Mouse (Mus musculus) C2C12 (cell line): ENCODE measurements around the gene Ccdc134. TPM values are rescaled to one million over a fixed set of nuclear protein-coding genes. Genes with fewer than 3 reads are reported as not detected.

ENCODE experiments used
- H3K27me3 ChIP-seq: one replicate; pipeline ENCODE4 v1.6.1; 2011; ENCODE audit not compliant: control insufficient read depth, insufficient read depth, insufficient read length
- H3K36me3 ChIP-seq: one replicate; pipeline ENCODE4 v1.6.1; 2011; ENCODE audit not compliant: control insufficient read depth, insufficient read depth
- H3K4me3 ChIP-seq: one replicate; pipeline ENCODE4 v1.5.1; 2011; ENCODE audit warnings: mild to moderate bottlenecking, control low read depth; ENCODE audit not compliant: poor library complexity, insufficient read depth, severe bottlenecking
- H3K79me2 ChIP-seq: one replicate; pipeline ENCODE4 v1.6.1; 2011; ENCODE audit not compliant: control insufficient read depth, insufficient read depth
- H3K79me3 ChIP-seq: one replicate; pipeline ENCODE4 v1.6.1; 2011; ENCODE audit warnings: low read depth, control low read depth
- H3ac ChIP-seq: one replicate; pipeline ENCODE3; 2011; ENCODE audit warnings: low read depth; ENCODE audit not compliant: control insufficient read depth, insufficient read length
- CEBPB ChIP-seq: IDR thresholded peaks from one replicate; pipeline ENCODE4 v1.6.1; 2011; ENCODE audit warnings: low read depth, mild to moderate bottlenecking, control low read depth, moderate library complexity
- CTCF ChIP-seq: IDR thresholded peaks from one replicate; pipeline ENCODE4 v1.5.1; 2011; ENCODE audit not compliant: control insufficient read depth, insufficient read depth, insufficient read length
- FOSL1 ChIP-seq: IDR thresholded peaks from one replicate; pipeline ENCODE4 v1.8.0; 2011; ENCODE audit warnings: mild to moderate bottlenecking, low read length; ENCODE audit not compliant: poor library complexity, insufficient read depth, severe bottlenecking
- MAX ChIP-seq: IDR thresholded peaks from one replicate; pipeline ENCODE4 v1.6.1; 2011; ENCODE audit warnings: mild to moderate bottlenecking, control low read depth
- MYOD1 ChIP-seq: IDR thresholded peaks from one replicate; pipeline ENCODE4 v1.6.1; 2011; ENCODE audit warnings: low read depth; ENCODE audit not compliant: control insufficient read depth, insufficient read length
- MYOG ChIP-seq: IDR thresholded peaks from one replicate; pipeline ENCODE4 v1.6.1; 2011; ENCODE audit not compliant: control insufficient read depth, insufficient read length; ENCODE audit errors: extremely low read depth
- USF1 ChIP-seq: IDR thresholded peaks from one replicate; pipeline ENCODE4 v1.6.1; 2011; ENCODE audit warnings: low read depth, mild to moderate bottlenecking, control low read depth, moderate library complexity
- long read RNA-seq, 2 experiments: library from polyadenylated mRNA; unstranded; transcript quantifications; one replicate each; pipeline ENCODE4 v2.0.0; 2019 to 2020
- polyA plus RNA-seq: library from polyadenylated mRNA; unstranded; fragments of >200 nt; fragmentation: generic; extraction: Trizol; gene quantifications from one replicate; pipeline ENCODE4 v1.2.1, GENCODE M21; 2012; ENCODE audit warnings: missing spikeins

Ccdc134 gene
- polyA plus RNA-seq: 20.2 TPM
- long read RNA-seq, experiment 1, transcript Ccdc134-201 (7 exons, 2,046 nt): major isoform, 15 of 22 reads
- long read RNA-seq, experiment 1, partial matches to known transcripts: 0 of 22 reads
- long read RNA-seq, experiment 1, other reads (novel, unspliced or antisense): 7 of 22 reads
- long read RNA-seq, experiment 2, full-length matches to known transcripts: 121 of 132 reads
- long read RNA-seq, experiment 2, partial matches to known transcripts: 2 of 132 reads
- long read RNA-seq, experiment 2, other reads (novel, unspliced or antisense): 9 of 132 reads

DNA sequence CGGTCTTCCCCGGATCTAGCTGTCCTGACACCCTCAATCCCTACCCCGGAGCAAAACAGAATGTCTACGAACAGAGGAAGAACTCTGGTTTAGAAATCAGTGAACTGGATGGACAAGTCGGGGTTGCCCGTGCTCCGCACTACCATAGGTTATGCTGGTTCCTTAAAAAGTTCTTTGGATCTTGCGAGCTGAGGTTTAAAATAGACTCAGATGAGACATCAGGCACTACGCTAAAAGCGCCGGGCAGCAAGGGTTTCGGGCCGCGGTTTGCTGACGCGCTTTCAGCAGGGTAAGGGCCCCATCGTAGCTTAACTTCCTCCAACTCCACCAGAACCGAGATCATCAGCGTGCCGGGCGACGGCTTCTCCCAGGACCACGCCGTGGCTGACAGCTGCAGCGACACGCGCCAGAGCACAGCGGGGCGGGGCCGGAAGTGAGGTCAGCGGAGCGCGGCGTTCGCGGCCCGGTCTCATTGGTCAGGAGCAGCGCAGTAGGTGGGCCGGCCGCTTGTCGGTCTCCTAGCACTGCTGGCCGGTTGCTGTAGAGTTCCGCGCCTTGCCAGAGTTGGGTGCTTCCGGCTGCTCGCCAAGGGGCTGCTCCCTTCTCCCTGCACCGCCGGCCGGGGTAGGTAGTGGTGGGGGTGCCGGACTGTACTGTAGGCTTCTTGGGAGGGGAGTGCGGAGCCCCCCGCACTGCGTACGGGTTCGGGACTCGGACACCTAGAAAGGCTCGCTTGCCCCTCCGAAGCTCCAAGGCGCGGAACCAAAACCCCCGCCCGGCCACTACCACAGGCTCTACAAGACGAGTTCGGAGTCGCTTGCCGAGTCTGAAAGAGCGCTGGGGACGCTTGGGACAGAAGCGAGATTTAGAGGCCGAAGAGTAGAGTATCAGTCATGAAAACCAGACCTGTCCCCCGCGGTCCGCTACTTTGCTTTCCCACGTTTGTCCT, at the start of gene Ccdc134:
Ccdc134 (plus strand) TSS at position 497 of the 949 bp plus-strand sequence.
- H3K79me3 ChIP-seq: no peaks in the 10 kb centered on the region
- H3K4me3 ChIP-seq: peak within 1 kb of the TSS; percentile 74
- TF ChIP-seq MYOD1 (peak; percentile 92), CTCF (no peak), FOSL1 (no peak), MAX (peak; percentile 99)
- peak within 1 kb of the TSS; percentile 78 for H3ac ChIP-seq
- peaks cover 17% of the 10 kb centered on the region for H3K36me3 ChIP-seq
- H3K27me3 ChIP-seq: peaks cover 5% of the 10 kb centered on the region
- peaks cover 7% of the 10 kb centered on the region for H3K79me2 ChIP-seq

DNA sequence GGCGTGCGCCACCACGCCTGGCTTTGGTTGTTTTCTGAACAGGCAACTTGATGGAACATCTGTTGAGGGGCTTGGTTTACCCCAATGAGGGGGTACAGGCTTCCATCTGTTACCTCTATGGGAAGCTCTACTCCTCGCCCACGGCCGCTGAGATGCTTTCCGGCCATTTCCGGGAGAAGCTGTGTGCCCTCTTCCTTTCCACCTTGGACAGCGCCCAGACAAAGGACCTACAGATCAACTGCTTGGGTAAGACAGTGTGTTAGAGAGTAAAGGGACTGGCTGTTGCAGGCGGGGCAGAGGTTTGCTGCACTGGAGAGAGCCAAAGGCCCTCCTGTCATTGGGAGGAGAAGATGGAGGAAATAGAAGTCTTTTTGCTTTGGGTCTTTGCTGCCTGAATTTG, 47.8 kb upstream of the Ccdc134 start:
- Histone ChIP-seq H3K36me3 (no peaks in the 10 kb centered on the region), H3ac (no peak overlapping the region), H3K79me2 (no peaks in the 10 kb centered on the region), H3K27me3 (peaks cover 60% of the 10 kb centered on the region), H3K4me3 (no peak overlapping the region), H3K79me3 (no peaks in the 10 kb centered on the region)
- TF ChIP-seq FOSL1: no peak
- TF ChIP-seq MYOG: no peak
- no peak for TF ChIP-seq CTCF
- TF ChIP-seq CEBPB: no peak

GRCm38 (mm10) chr15:82081161-82081560, 46.6 kb upstream of the Ccdc134 start:
- H3K79me2 ChIP-seq: no peaks in the 10 kb centered on the region
- no peaks in the 10 kb centered on the region for H3K79me3 ChIP-seq
- no peaks in the 10 kb centered on the region for H3K36me3 ChIP-seq
- H3ac ChIP-seq: no peak overlapping the region
- H3K27me3 ChIP-seq: peaks cover 64% of the 10 kb centered on the region
- H3K4me3 ChIP-seq: no peak overlapping the region
- no peak for TF ChIP-seq MYOD1
- TF ChIP-seq FOSL1: no peak
- TF ChIP-seq MYOG: no peak
- no peak for TF ChIP-seq USF1
- no peak for TF ChIP-seq CTCF
- no peak for TF ChIP-seq MAX
- TF ChIP-seq CEBPB: no peak

- TF ChIP-seq MAX (no peak), MYOG (no peak), USF1 (no peak), FOSL1 (no peak), MYOD1 (no peak), CTCF (no peak), CEBPB (no peak)
- Histone ChIP-seq H3K36me3 (no peaks in the 10 kb centered on the region), H3K79me3 (no peaks in the 10 kb centered on the region), H3K4me3 (no peak overlapping the region), H3K79me2 (no peaks in the 10 kb centered on the region), H3ac (no peak overlapping the region), H3K27me3 (peaks cover 88% of the 10 kb centered on the region)
These were observed 42.1 kb upstream of the Ccdc134 start for GRCm38 (mm10) chr15:82085606-82086005.

- H3ac ChIP-seq: no peak overlapping the region
- TF ChIP-seq MAX: no peak
- H3K79me2 ChIP-seq: no peaks in the 10 kb centered on the region
- H3K27me3 ChIP-seq: peaks cover 88% of the 10 kb centered on the region
- no peaks in the 10 kb centered on the region for H3K36me3 ChIP-seq
- H3K4me3 ChIP-seq: no peak overlapping the region
- H3K79me3 ChIP-seq: no peaks in the 10 kb centered on the region
These were observed 41.6 kb upstream of the Ccdc134 start for GRCm38 (mm10) chr15:82086131-82086530.

DNA sequence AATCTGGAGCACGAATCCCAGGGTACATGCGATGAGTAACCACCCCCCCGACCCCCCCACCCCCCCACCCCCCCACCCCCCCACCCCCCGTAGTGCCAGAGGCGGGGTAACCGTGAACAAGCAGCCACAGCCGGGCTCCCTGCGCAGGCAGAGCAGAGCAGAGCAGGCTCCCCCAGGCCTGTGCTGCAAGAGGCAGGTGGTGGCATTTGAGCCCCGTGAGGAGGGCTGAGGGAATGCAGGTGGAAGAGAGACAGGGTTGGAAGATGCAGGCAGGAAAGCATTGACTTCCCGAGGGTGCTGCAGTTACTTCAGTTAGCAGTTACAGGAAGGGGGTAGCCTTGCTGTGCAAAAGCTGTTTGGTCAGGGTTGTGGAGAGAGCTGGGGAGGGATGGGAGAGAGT, 40.5 kb upstream of the Ccdc134 start:
- TF ChIP-seq CTCF: no peak
- TF ChIP-seq FOSL1: no peak
- no peak for TF ChIP-seq USF1
- TF ChIP-seq MAX: no peak
- TF ChIP-seq MYOD1: no peak
- TF ChIP-seq MYOG: no peak
- TF ChIP-seq CEBPB: no peak
- Histone ChIP-seq H3K79me2 (no peaks in the 10 kb centered on the region), H3K4me3 (no peak overlapping the region), H3K36me3 (no peaks in the 10 kb centered on the region), H3ac (no peak overlapping the region), H3K27me3 (peaks cover 88% of the 10 kb centered on the region), H3K79me3 (no peaks in the 10 kb centered on the region)
